Mouse (Mus musculus) cerebellum, postnatal 14 days (tissue): ENCODE results near the gene Ssty1.
"Not testable (repeated sequence)": the region's sequence is repeated elsewhere in the genome, so short reads cannot be mapped to it uniquely, and the experiment has no call there.

ENCODE experiments used
- DNase-seq, 2 experiments: peaks; one replicate each; pipeline ENCODE4 v3.0.0; 2021; ENCODE audit warnings: mixed read lengths in 2 of 2

The Ssty1 gene

GRCm38 (mm10) chrY:18088816-18089215 lies at the start of gene Ssty1:
Gene Ssty1 (plus strand): TSS chrY:18089116.
- not testable (repeated sequence) for DNase-seq

- DNase-seq: not testable (repeated sequence)
Measured at GRCm38 (mm10) chrY:18061712-18062111, 27.2 kb upstream of the Ssty1 start, which contains the start of gene Gm21764. Gene Gm21764 (minus strand): TSS chrY:18061812.
